Mouse (Mus musculus) ES-E14 (cell line): ENCODE measurements at regions not wholly inside any gene's neighbourhood (a gene's known extent, or its start where the extent isn't known, plus 50 kb on each side); places are given as distances from the start of the nearest gene placed in this dataset.

Experiments used
- DNase-seq: peaks from one replicate; pipeline ENCODE4 v3.0.0-alpha.2; 2013; ENCODE audit warnings: low read depth, low spot score
- H3K27ac ChIP-seq: 2 replicates; pipeline ENCODE4 v1.5.1; 2012; ENCODE audit warnings: low read depth, mild to moderate bottlenecking, low read length, moderate library complexity, mixed read lengths; ENCODE audit not compliant: poor library complexity, insufficient read depth, severe bottlenecking
- H3K36me3 ChIP-seq: 2 replicates; pipeline ENCODE4 v1.6.1; 2012; ENCODE audit warnings: mild to moderate bottlenecking, low read length, moderate library complexity, mixed read lengths; ENCODE audit not compliant: control insufficient read depth, poor library complexity, insufficient read depth, severe bottlenecking
- H3K4me1 ChIP-seq, 2 experiments: fragments of 150-350 bp in 1 of 2; sonication (generic) in 1 of 2; 2 replicates each; pipeline ENCODE4 v1.6.1; 2012; ENCODE audit warnings: low read length in 2 of 2, mild to moderate bottlenecking in 1 of 2, mixed read lengths in 1 of 2; ENCODE audit not compliant: control insufficient read depth in 2 of 2, insufficient read depth in 2 of 2, poor library complexity in 1 of 2
- H3K4me3 ChIP-seq, 2 experiments: fragments of 150-350 bp in 1 of 2; sonication (generic) in 1 of 2; 2 replicates each; pipeline ENCODE4 v1.5.1; 2012; ENCODE audit warnings: low read length in 2 of 2, low read depth in 1 of 2, mild to moderate bottlenecking in 1 of 2, mixed read lengths in 1 of 2; ENCODE audit not compliant: insufficient read depth in 1 of 2, poor library complexity in 1 of 2, severe bottlenecking in 1 of 2
- H3K9ac ChIP-seq: 2 replicates; pipeline ENCODE4 v1.6.1; 2012; ENCODE audit warnings: low read depth, mild to moderate bottlenecking, low read length, mixed read lengths; ENCODE audit not compliant: poor library complexity, insufficient read depth, severe bottlenecking
- H3K9me3 ChIP-seq: fragments of 150-350 bp; sonication (generic); 2 replicates; pipeline ENCODE4 v1.6.1; 2012; ENCODE audit warnings: low read depth, mild to moderate bottlenecking, low read length; ENCODE audit not compliant: control insufficient read depth, insufficient read depth
- CHD2 ChIP-seq: IDR thresholded peaks from 2 replicates; pipeline ENCODE4 v1.6.1; 2014; ENCODE audit warnings: mild to moderate bottlenecking, low read depth, low read length, inconsistent platforms
- HCFC1 ChIP-seq: IDR thresholded peaks from 2 replicates; pipeline ENCODE4 v1.6.1; 2012; ENCODE audit warnings: low read length, inconsistent platforms, borderline replicate concordance; ENCODE audit not compliant: insufficient read depth
- MAFK ChIP-seq: IDR thresholded peaks from 2 replicates; pipeline ENCODE4 v1.6.1; 2014; ENCODE audit warnings: mild to moderate bottlenecking, low read depth, low read length, inconsistent platforms; ENCODE audit not compliant: insufficient read depth
- ZC3H11A ChIP-seq: IDR thresholded peaks from 2 replicates; pipeline ENCODE4 v1.6.1; 2012; ENCODE audit warnings: low read depth, mild to moderate bottlenecking, inconsistent platforms, low read length, borderline replicate concordance
- ZNF384 ChIP-seq: IDR thresholded peaks from 2 replicates; pipeline ENCODE4 v1.6.1; 2012; ENCODE audit warnings: low read depth, low read length, inconsistent platforms
- in situ Hi-C, 2 experiments: fragments of 600-800 bp; cut with MboI; formaldehyde crosslinking; loops; one replicate each; pipeline ENCODE4 v1.15.1; 2025; ENCODE audit warnings: low sequenced_read_pairs in 2 of 2, inconsistent platforms in 1 of 2; ENCODE audit not compliant: unreplicated experiment in 2 of 2

DNA sequence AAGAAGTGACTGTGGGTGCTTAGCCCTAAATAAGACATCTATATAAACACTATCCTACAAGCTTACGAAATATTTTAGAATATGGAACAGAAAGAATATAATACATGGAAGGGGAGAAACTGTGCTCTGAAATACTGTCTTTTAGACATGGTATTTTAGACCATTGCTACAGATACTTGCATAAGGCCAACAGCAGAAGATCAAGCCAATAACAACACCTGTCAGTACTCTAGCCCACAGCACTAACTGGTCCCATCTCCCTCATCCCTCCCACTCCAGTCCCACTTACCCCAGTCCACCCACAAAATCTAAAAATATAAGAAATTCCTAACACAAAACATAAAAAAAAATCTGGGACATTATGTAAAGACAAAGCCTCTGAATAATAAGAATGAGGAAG is 275.6 kb downstream of the Rergl start:
- H3K9ac ChIP-seq = no peak overlapping the region
- in situ Hi-C loops = no loop called here
- no peak overlapping the region for H3K27ac ChIP-seq
- no peaks in the 10 kb centered on the region for H3K9me3 ChIP-seq
- DNase-seq = no peak
- no peak overlapping the region for H3K4me3 ChIP-seq
- no peaks in the 10 kb centered on the region for H3K4me1 ChIP-seq
- no peaks in the 10 kb centered on the region for H3K36me3 ChIP-seq
- TF ChIP-seq HCFC1 (no peak), ZC3H11A (no peak), ZNF384 (no peak), CHD2 (no peak), MAFK (no peak)

DNA sequence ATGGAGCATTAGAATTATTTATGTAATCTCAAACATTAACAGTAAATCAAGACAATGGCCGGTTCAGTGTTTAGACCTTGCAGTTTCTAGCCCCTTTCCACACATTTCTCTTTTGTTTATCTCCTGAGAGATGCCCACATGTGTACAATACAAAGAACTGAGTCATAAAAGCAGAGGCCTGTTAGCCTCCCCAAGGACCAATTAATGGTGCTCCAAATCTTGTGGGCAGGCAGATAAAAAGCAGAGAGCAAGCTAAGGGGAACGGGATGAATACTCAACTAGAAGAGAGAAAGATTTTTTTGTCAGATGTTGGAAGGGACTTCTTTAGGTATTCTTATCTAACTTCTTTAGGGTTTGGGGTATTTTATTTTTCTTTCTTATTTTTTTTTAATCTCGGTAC is 287.3 kb downstream of the Rergl start:
- no peak for DNase-seq
- Histone ChIP-seq H3K9me3 (no peaks in the 10 kb centered on the region), H3K27ac (no peak overlapping the region), H3K4me3 (no peak overlapping the region), H3K4me1 (no peaks in the 10 kb centered on the region), H3K9ac (no peak overlapping the region), H3K36me3 (no peaks in the 10 kb centered on the region)
- in situ Hi-C loops = no loop called here
- TF ChIP-seq CHD2 (no peak), HCFC1 (no peak), ZC3H11A (no peak), ZNF384 (no peak), MAFK (no peak)

DNA sequence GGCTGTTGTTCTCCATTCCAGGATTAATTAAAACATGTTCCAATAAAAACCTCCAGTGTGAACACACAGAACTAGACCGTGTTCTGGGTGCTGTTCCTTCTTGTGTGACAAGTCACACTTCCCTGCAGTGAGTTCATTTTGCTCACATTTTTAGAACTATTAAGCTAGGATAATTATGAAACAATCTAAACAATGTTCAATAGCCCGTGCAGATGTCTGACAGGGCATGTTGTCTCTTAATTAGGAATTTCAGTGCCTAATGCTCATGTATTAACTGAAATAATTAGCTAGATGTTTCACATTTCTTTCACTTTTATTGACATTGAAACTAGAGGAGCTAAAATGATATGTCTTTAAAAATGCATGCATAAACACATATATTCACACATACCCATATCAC is 291.5 kb downstream of the Rergl start:
- H3K9me3 ChIP-seq = no peaks in the 10 kb centered on the region
- in situ Hi-C loops = no loop called here

DNA sequence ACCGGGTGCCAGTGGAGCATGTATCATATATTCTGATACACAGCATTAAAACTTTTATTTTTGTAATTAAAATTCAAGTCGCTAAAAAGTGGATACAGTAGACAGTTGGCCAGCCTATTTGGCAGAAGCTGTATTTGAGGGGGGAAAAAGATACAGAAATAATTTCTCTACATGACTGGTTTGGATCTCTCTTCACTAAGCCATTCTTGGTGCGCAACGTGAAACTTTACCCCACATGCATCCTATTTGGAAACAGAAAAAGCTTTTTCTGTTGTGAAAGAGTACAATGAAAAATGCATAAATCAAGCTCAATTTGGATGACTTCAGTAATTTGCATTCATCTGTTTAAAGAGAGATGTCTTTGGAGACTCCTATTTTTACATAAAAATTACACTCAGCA is 303.2 kb downstream of the Rergl start:
- H3K9ac ChIP-seq = no peak overlapping the region
- no peak overlapping the region for H3K27ac ChIP-seq
- no peaks in the 10 kb centered on the region for H3K9me3 ChIP-seq
- DNase-seq = no peak
- no peaks in the 10 kb centered on the region for H3K36me3 ChIP-seq
- H3K4me3 ChIP-seq = no peak overlapping the region
- in situ Hi-C loops = no loop called here
- TF ChIP-seq ZNF384 (no peak), ZC3H11A (no peak), CHD2 (no peak), HCFC1 (no peak), MAFK (no peak)
- no peaks in the 10 kb centered on the region for H3K4me1 ChIP-seq

More for the DNA sequence above, 291.5 kb downstream of the Rergl start:
- no peak for DNase-seq
- TF ChIP-seq HCFC1 = no peak
- no peak for TF ChIP-seq MAFK
- no peak for TF ChIP-seq ZC3H11A
- TF ChIP-seq ZNF384 = no peak
- Histone ChIP-seq H3K36me3 (no peaks in the 10 kb centered on the region), H3K4me3 (no peak overlapping the region), H3K27ac (no peak overlapping the region), H3K4me1 (no peaks in the 10 kb centered on the region), H3K9ac (no peak overlapping the region)

DNA sequence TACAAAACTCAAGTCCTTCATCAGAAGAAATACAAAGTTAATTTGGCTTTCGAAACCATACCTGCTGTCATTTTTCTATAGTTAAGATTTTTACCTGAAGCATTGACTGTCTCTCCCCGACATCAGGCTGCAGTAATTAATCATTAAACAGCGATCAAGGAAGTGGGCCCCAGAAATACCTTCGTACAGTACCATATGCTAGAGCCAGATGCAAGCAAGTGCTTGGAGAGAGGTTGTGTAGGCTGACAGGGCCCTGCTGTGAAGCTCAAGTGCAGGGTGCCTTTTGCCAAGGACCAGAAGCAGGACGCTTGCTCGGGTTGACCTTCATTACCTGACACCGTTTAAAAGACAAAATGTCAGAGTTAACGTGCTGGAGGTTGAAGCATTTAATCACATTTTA is 315.3 kb downstream of the Rergl start:
- no peaks in the 10 kb centered on the region for H3K4me1 ChIP-seq
- no peak for DNase-seq
- H3K9me3 ChIP-seq = no peaks in the 10 kb centered on the region
- H3K9ac ChIP-seq = no peak overlapping the region
- no peak overlapping the region for H3K4me3 ChIP-seq
- in situ Hi-C loops = no loop called here
- TF ChIP-seq MAFK (no peak), HCFC1 (no peak)
- H3K27ac ChIP-seq = no peak overlapping the region
- H3K36me3 ChIP-seq = no peaks in the 10 kb centered on the region
